16 mouse cellular contexts compared by ENCODE assay signal in genomic region chr15:27583620-27584019, GRCm38 (mm10). TPM values are rescaled to one million over a fixed set of nuclear protein-coding genes. Genes with fewer than 3 reads are reported as not detected.
DNase-seq lines count a peak whose midpoint lies in the region; TF ChIP-seq lines count a peak whose summit lies in the region.
"Had no signal": no experiment of that assay in that cellular context is flagged by ENCODE, and none has a peak within 500 bp of the region (broad histone marks: within the 10 kb centered on the region; RNA-seq: fewer than 3 reads in every experiment).

No protein-coding gene starts in this region.

- H3K4me3 ChIP-seq in layer of hippocampus, adult 2 months: no peak overlapping the region
- H3K4me3 ChIP-seq: embryonic facial prominence, embryonic 10.5 days; embryonic facial prominence, embryonic 13.5 days; erythroblast, embryonic 14.5 days; forebrain, embryonic 12.5 days; forebrain, embryonic 15.5 days; heart, embryonic 12.5 days; heart, embryonic 15.5 days had no signal

- no peak for TF ChIP-seq CTCF in layer of hippocampus, adult 2 months (conservative IDR thresholded peaks at IDR 0.05)

- peak overlapping the region; percentile 86 for H3K27ac ChIP-seq in layer of hippocampus, adult 2 months
- H3K27ac ChIP-seq: embryonic facial prominence, embryonic 10.5 days; embryonic facial prominence, embryonic 13.5 days; forebrain, embryonic 12.5 days; forebrain, embryonic 15.5 days; heart, embryonic 15.5 days; hindbrain, embryonic 14.5 days; hindbrain, postnatal 0 days had no signal

- DNase-seq in cerebellum, adult 18-20 months: peak; percentile 51 to 52
- no peak for DNase-seq in cerebellum, adult 11 months
- DNase-seq in cerebellum, adult 9-11 months: peak; percentile 59
- no peak for DNase-seq in cerebellum, adult 8-10 months
- no peak for DNase-seq in layer of hippocampus, adult 2 months (ENCODE audit: low spot score in 2 of 2)
- DNase-seq in layer of hippocampus, postnatal 25 days (ENCODE audit: extremely low spot score in 1 of 2, low spot score in 1 of 2): no peak
- no peak for DNase-seq in spleen, adult 18-20 months

RNA-seq across cellular contexts. Expression of gene Otulin, which starts 46.9 kb away (rescaled TPM):
- total RNA-seq in layer of hippocampus, adult 2 months (2021): 10 to 100 TPM; 19.4 to 23.1 TPM
- total RNA-seq in layer of hippocampus, postnatal 25 days (2021): 10 to 100 TPM; 20.2 to 20.9 TPM

Comparison
In these comparisons a context has a peak if more than half of its experiments do, and no peak if none do; other contexts are left out.
1. DNase-seq: peak in cerebellum, adult 18-20 months (2 of 2) and cerebellum, adult 9-11 months (single experiment); none in cerebellum, adult 11 months (single experiment), cerebellum, adult 8-10 months (single experiment), layer of hippocampus, adult 2 months (0 of 2), layer of hippocampus, postnatal 25 days (0 of 2) and spleen, adult 18-20 months (0 of 2).